ENCODE assay signal across 8 mouse cellular contexts in genomic region chrX:13071776-13072460, GRCm38 (mm10). TPM values are rescaled to one million over a fixed set of nuclear protein-coding genes. Genes with fewer than 3 reads are reported as not detected.
DNase-seq lines count a peak whose midpoint lies in the region; ATAC-seq lines count a peak whose summit lies in the region.

No protein-coding gene starts in this region.

- H3K4me1 ChIP-seq in hindbrain, embryonic 12.5 days: 0 out of 2 replicates have a peak, but pooled peaks cover 2% of the 10 kb centered on the region

- peak overlapping the region; percentile 95 for H3K27ac ChIP-seq in hindbrain, embryonic 12.5 days

- H3K36me3 ChIP-seq in hindbrain, embryonic 12.5 days: no peaks in the 10 kb centered on the region

- H3K9ac ChIP-seq in hindbrain, embryonic 12.5 days: peak overlapping the region; percentile 89

- peaks cover 24% of the 10 kb centered on the region for H3K27me3 ChIP-seq in hindbrain, embryonic 12.5 days

- H3K4me2 ChIP-seq in hindbrain, embryonic 12.5 days (replicated peaks): peak overlapping the region; percentile 55

- peak overlapping the region; percentile 72 for H3K4me3 ChIP-seq in hindbrain, embryonic 12.5 days

- H3K9me3 ChIP-seq in hindbrain, embryonic 12.5 days (replicated peaks): no peaks in the 10 kb centered on the region

- WGBS in hindbrain, embryonic 12.5 days: 10% methylated on average over 58 of the region's 67 CpGs

- DNase-seq in MEL-GATA-1-ER (ENCODE audit: extremely low read depth, low read depth): peak; percentile 60
- DNase-seq in cerebellum, adult 8-10 months: peak; percentile 64
- DNase-seq in frontal cortex, postnatal 10 days (ENCODE audit: low spot score in 2 of 2): peak; percentile 43 to 57
- peak; percentile 33 to 36 for DNase-seq in layer of hippocampus, postnatal 25 days (ENCODE audit: extremely low spot score in 1 of 2, low spot score in 1 of 2)
- DNase-seq in lung, postnatal 14 days: peak; percentile 72
- DNase-seq in ovary, postnatal 36 days (ENCODE audit: low spot score): peak; percentile 65
- peak; percentile 70 to 82 for DNase-seq in thymus, postnatal 36 days

- peak; percentile 19 for ATAC-seq in hindbrain, embryonic 12.5 days (ENCODE audit: low FRiP score)

RNA-seq across cellular contexts. Expression of gene Usp9x, which starts 0.6 kb away (rescaled TPM):
- 65.9 and 71.3 TPM in 2 replicates for polyA plus RNA-seq in hindbrain, embryonic 12.5 days (2016; fragmentation: Nextera tagmentation; extraction: Ambion mirVana)
- 100 to 1,000 TPM; 226 to 231 TPM for total RNA-seq in layer of hippocampus, postnatal 25 days (2021)

Comparison
In these comparisons a context has a peak if more than half of its experiments do, and no peak if none do; other contexts are left out.
1. Peak in every context shown above with its lines: DNase-seq, ATAC-seq, H3K4me3 ChIP-seq and H3K27ac ChIP-seq.